Mouse (Mus musculus): Measurements from ENCODE around the gene Fkbp15.

DNA sequence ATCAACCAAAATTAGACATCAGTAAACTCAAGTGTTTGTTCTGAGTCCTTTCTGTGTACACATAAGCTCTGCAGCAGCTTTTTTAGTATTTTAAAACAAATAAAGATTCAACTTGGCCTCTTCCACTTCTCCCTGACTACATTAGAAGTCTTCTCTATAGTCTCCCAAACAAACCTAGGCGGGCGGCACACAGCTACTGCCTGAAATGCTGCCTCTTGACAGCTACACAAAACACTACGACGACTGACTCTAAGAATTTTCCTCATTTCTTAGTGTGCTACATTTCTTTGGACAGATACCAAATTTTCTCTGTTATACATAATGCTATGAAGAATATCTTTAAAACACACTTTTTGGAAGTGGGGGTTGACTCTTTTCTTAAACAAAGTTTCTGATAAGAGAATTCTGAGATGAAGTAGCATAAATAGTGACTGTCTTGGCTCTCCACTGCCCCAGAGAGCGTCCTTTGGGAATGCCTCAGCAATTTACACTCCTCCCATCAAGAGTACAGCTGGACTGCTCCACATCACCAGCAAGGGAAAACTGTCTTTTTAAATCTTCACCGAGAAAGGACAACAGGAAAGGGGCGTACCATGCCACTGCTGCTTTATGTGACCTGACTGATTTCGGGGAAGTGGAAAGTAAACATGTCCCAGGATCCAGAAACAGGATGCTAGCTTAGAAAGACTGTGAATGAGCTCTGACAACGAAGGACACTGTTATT is 12.6 kb downstream of the Fkbp15 start:
- TF ChIP-seq CTCF (IDR thresholded peaks at IDR 0.05; ENCODE audit: low read depth) = no peak
- TF ChIP-seq EP300 (optimal IDR thresholded peaks at IDR 0.05) = no peak
